In the genomic region with DNA sequence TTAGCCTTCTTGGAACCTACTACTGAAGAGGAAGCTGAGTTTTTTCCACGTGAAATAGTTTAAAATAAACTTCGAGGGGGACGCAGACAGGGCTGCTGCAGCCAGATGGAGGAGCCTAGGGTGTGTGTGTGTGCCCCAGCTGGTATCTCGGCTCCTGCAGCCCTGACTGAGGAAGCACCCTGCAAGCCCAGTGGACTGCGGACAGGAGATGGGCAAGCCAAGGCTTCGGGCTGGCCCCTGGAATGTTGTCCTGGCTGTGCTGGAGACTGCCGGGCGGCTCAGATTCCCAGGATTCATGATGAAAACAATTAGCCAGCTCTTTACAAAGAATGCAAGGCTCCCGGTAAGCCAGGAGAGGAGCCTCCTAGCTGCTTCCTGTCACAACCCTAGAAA, we compare ENCODE assay signal across 9 mouse cellular contexts. TPM values are rescaled to one million over a fixed set of nuclear protein-coding genes. Genes with fewer than 3 reads are reported as not detected.
DNase-seq lines count a peak whose midpoint lies in the region; ATAC-seq and TF ChIP-seq lines count a peak whose summit lies in the region.
"Had no signal": no experiment of that assay in that cellular context is flagged by ENCODE, and none has a peak within 500 bp of the region (broad histone marks: within the 10 kb centered on the region; RNA-seq: fewer than 3 reads in every experiment).

No protein-coding gene starts in this region.

- DNase-seq in midbrain, embryonic 10.5 days (ENCODE audit: low spot score) = peak; percentile 41
- DNase-seq in kidney, postnatal 4 days = peak; percentile 51 to 66
- no peak for DNase-seq in stomach, postnatal 0 days (ENCODE audit: low spot score)
- no peak for DNase-seq in cerebellum, postnatal 10 days
- DNase-seq in right cerebral cortex, adult 18-20 months = no peak
- no peak for DNase-seq in left cerebral cortex, adult 9 months (ENCODE audit: low spot score in 2 of 2)

- TF ChIP-seq EP300 in stomach, postnatal 0 days (optimal IDR thresholded peaks at IDR 0.05) = no peak

- no peak for ATAC-seq in midbrain, embryonic 15.5 days (replicated peaks)
- ATAC-seq in heart, embryonic 12.5 days (ENCODE audit: insufficient number of reproducible peaks, low FRiP score) = no peak
- no peak for ATAC-seq in stomach, postnatal 0 days (ENCODE audit: low FRiP score, low TSS enrichment)

- H3K27ac ChIP-seq in midbrain, embryonic 10.5 days (replicated peaks) = peak overlapping the region; percentile 60
- H3K27ac ChIP-seq in midbrain, embryonic 15.5 days = no peak overlapping the region
- H3K27ac ChIP-seq in heart, embryonic 12.5 days (ENCODE audit: poor library complexity, severe bottlenecking) = peak overlapping the region; percentile 43; the same call in 1 of the 2 replicates
- peak overlapping the region; percentile 19 for H3K27ac ChIP-seq in stomach, postnatal 0 days (replicated peaks)

- no peak overlapping the region for H3K4me2 ChIP-seq in midbrain, embryonic 15.5 days
- peak overlapping the region; percentile 20; the same call in 1 of the 2 replicates for H3K4me2 ChIP-seq in heart, embryonic 12.5 days
- no peak overlapping the region for H3K4me2 ChIP-seq in stomach, postnatal 0 days (replicated peaks; ENCODE audit: low read depth)

- no peaks in the 10 kb centered on the region for H3K9me3 ChIP-seq in midbrain, embryonic 10.5 days (replicated peaks)
- no peaks in the 10 kb centered on the region for H3K9me3 ChIP-seq in midbrain, embryonic 15.5 days
- no peaks in the 10 kb centered on the region for H3K9me3 ChIP-seq in heart, embryonic 12.5 days (replicated peaks)
- H3K9me3 ChIP-seq in stomach, postnatal 0 days (ENCODE audit: control insufficient read depth, low read length) = no peaks in the 10 kb centered on the region

- peaks cover 46% of the 10 kb centered on the region for H3K4me1 ChIP-seq in midbrain, embryonic 10.5 days
- H3K4me1 ChIP-seq in midbrain, embryonic 15.5 days = peaks cover 15% of the 10 kb centered on the region
- H3K4me1 ChIP-seq in heart, embryonic 12.5 days (replicated peaks) = peaks cover 71% of the 10 kb centered on the region
- peaks cover 10% of the 10 kb centered on the region for H3K4me1 ChIP-seq in stomach, postnatal 0 days (replicated peaks; ENCODE audit: control insufficient read depth, insufficient read depth)

- TF ChIP-seq CTCF in stomach, postnatal 0 days (IDR thresholded peaks at IDR 0.05; ENCODE audit: low read depth) = no peak

- no peak overlapping the region for H3K4me3 ChIP-seq in midbrain, embryonic 10.5 days
- no peak overlapping the region for H3K4me3 ChIP-seq in midbrain, embryonic 15.5 days
- no peak overlapping the region for H3K4me3 ChIP-seq in heart, embryonic 12.5 days
- H3K4me3 ChIP-seq in stomach, postnatal 0 days (ENCODE audit: low read depth, low read length) = no peak overlapping the region

- H3K27me3 ChIP-seq in midbrain, embryonic 10.5 days (ENCODE audit: low read depth, poor library complexity, severe bottlenecking) = peaks cover 16% of the 10 kb centered on the region; the same call in 1 of the 2 replicates
- H3K27me3 ChIP-seq in midbrain, embryonic 15.5 days (replicated peaks) = peaks cover 8% of the 10 kb centered on the region; the same call in 1 of the 2 replicates
- H3K27me3 ChIP-seq in heart, embryonic 12.5 days (replicated peaks) = no peaks in the 10 kb centered on the region
- H3K27me3 ChIP-seq in stomach, postnatal 0 days (ENCODE audit: control insufficient read depth, insufficient read depth, low read length) = no peaks in the 10 kb centered on the region

- no peaks in the 10 kb centered on the region for H3K36me3 ChIP-seq in midbrain, embryonic 10.5 days
- H3K36me3 ChIP-seq in midbrain, embryonic 15.5 days (replicated peaks) = no peaks in the 10 kb centered on the region
- H3K36me3 ChIP-seq in heart, embryonic 12.5 days = no peaks in the 10 kb centered on the region
- no peaks in the 10 kb centered on the region for H3K36me3 ChIP-seq in stomach, postnatal 0 days (ENCODE audit: control insufficient read depth, insufficient read depth, low read length)

- WGBS in midbrain, embryonic 10.5 days = 10% methylated on average over 9 of the region's 9 CpGs
- WGBS in midbrain, embryonic 15.5 days = 15% methylated on average over 9 of the region's 9 CpGs
- 11% methylated on average over 9 of the region's 9 CpGs for WGBS in heart, embryonic 12.5 days
- 20% methylated on average over 9 of the region's 9 CpGs for WGBS in stomach, postnatal 0 days

- no peak overlapping the region for H3K9ac ChIP-seq in midbrain, embryonic 15.5 days
- H3K9ac ChIP-seq in heart, embryonic 12.5 days = 0 out of 2 replicates have a peak overlapping the region, but pooled peaks have one; percentile 5
- H3K9ac ChIP-seq in stomach, postnatal 0 days (ENCODE audit: low read length) = no peak overlapping the region

RNA-seq across cellular contexts. Expression of gene Lhpp, which starts 47.6 kb away (rescaled TPM):
- polyA plus RNA-seq in midbrain, embryonic 10.5 days (2016; fragmentation: Nextera tagmentation; extraction: Ambion mirVana) = 20.5 and 20.7 TPM in 2 replicates
- 38.3 and 39.4 TPM in 2 replicates for polyA plus RNA-seq in midbrain, embryonic 15.5 days (2015; fragmentation: Nextera tagmentation; extraction: Ambion mirVana)
- polyA plus RNA-seq in heart, embryonic 12.5 days (2016; fragmentation: Nextera tagmentation; extraction: Ambion mirVana) = 23.5 and 23.6 TPM in 2 replicates
- polyA plus RNA-seq in stomach, postnatal 0 days (2015; fragmentation: Nextera tagmentation; extraction: Ambion mirVana) = 8.0 and 9.3 TPM in 2 replicates

RNA-seq across cellular contexts. Expression of gene Nkx1-2, which starts 58.6 kb away (rescaled TPM):
- 0.80 and 1.6 TPM in 2 replicates for polyA plus RNA-seq in midbrain, embryonic 10.5 days (2016; fragmentation: Nextera tagmentation; extraction: Ambion mirVana)
- 0.70 and 1.2 TPM in 2 replicates for polyA plus RNA-seq in midbrain, embryonic 15.5 days (2015; fragmentation: Nextera tagmentation; extraction: Ambion mirVana)
- polyA plus RNA-seq in heart, embryonic 12.5 days (2016; fragmentation: Nextera tagmentation; extraction: Ambion mirVana) = not detected in 2 replicates
- polyA plus RNA-seq in stomach, postnatal 0 days (2015; fragmentation: Nextera tagmentation; extraction: Ambion mirVana) = not detected in 2 replicates
- polyA plus RNA-seq: large intestine, adult 2 months had no signal

Comparison
In these comparisons a context has a peak if more than half of its experiments do, and no peak if none do; other contexts are left out.
1. DNase-seq: peak in midbrain, embryonic 10.5 days (single experiment) and kidney, postnatal 4 days (2 of 2); none in stomach, postnatal 0 days (single experiment), cerebellum, postnatal 10 days (0 of 2), right cerebral cortex, adult 18-20 months (single experiment) and left cerebral cortex, adult 9 months (0 of 2).